Mouse (Mus musculus): ENCODE data around the gene Vmn1r73. TPM values are rescaled to one million over a fixed set of nuclear protein-coding genes. Genes with fewer than 3 reads are reported as not detected.

The Vmn1r73 gene
- not detected for total RNA-seq (2021)

DNA sequence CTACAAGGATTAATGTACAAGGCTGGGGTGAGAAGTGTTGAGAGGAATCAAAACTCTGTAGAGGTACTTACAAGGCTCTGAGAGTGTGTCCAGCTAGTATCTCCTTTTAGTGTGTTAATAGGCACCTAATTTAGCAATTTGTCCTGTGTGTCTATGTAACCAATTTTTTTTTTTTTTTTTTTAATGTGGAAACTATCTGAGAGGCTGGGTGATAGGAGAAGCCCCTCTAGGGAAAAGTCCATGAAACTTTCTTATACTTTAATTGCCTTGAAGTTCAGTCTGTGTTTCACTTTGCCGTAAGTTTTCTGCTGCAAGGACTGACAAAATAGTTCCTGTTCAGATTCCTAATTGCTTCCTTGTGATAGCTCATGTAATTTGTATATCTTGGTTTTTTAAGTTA lies at the start of gene Vmn1r73:
Gene Vmn1r73 (plus strand): TSS at position 301 of the 400 bp plus-strand sequence.
- DNase-seq, result no peak

Other genes with a start within 250 kb of the Vmn1r73 start
- not detected for gene Zscan4-ps2, start 216.0 kb upstream of the Vmn1r73 start, total RNA-seq (2021)
- not detected for gene Zscan4-ps3, start 121.0 kb upstream of the Vmn1r73 start, total RNA-seq (2021)
- not detected for gene Vmn1r72, start 50.1 kb upstream of the Vmn1r73 start, total RNA-seq (2021)
- gene Vmn1r74, start 103.7 kb downstream of the Vmn1r73 start, total RNA-seq (2021), result not detected
- not detected for gene Vmn1r75, start 144.4 kb downstream of the Vmn1r73 start, total RNA-seq (2021)
- gene Vmn1r76, start 207.9 kb downstream of the Vmn1r73 start, total RNA-seq (2021), result not detected

Data from layer of hippocampus, postnatal 36 days (tissue).